Mouse (Mus musculus) c-Kit-positive CD71-positive TER-119-negative erythroid progenitor cells, embryonic 14.5 days (primary cell): ENCODE results near the gene Bmp2k.
"Not testable (repeated sequence)": the region's sequence is repeated elsewhere in the genome, so short reads cannot be mapped to it uniquely, and the experiment has no call there.

Experiments
- DNase-seq: peaks from one replicate; pipeline ENCODE4 v3.0.0-alpha.2; 2013; ENCODE audit warnings: low read depth

The Bmp2k gene

GRCm38 (mm10) chr5:97002336-97002735 is 4.8 kb downstream of the Bmp2k start:
- no peak for DNase-seq

- DNase-seq = no peak
Observed at GRCm38 (mm10) chr5:97002937-97003336, 5.4 kb downstream of the Bmp2k start.

- no peak for DNase-seq
Observed at GRCm38 (mm10) chr5:97004178-97005030, 6.9 kb downstream of the Bmp2k start.

DNA sequence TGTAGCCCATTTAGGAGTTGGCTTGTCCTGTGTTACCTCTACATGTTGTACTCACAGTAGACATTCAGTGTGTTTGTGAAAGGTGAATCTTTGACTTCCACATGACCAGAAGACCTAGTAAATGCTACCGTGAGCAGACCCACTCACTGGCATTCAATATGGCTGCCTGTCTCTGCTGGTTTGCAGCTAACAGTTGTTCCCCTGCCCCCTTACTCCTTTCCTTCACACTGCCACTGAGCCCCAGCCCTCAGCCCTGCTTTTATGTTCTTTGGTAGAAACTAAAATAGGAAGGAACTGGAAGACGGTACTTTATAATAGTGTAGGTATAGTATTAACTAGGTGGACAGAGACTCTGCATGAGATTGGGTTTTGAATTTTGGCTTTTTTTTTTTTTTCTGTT is 8.4 kb downstream of the Bmp2k start:
- DNase-seq = no peak

DNA sequence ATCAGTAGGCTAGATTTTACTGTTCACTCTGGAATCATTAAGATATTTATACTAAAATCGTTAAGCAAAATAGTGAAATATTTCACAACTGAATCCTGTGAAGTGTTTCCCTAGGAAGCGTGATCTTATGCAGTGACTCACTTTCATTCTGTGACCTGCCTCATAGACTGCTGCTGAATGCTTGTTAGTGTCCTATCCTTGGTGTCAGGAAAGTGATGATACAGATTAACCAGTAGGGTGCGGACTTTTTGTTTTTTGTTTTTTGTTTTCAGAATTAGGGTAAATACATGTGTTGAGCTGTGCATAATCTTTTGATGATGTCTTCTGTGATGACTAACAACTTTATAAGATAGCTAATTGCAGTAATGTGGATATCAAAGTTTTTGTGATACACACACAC is 9.4 kb downstream of the Bmp2k start:
- no peak for DNase-seq

- DNase-seq = peak; percentile 76
Observed at GRCm38 (mm10) chr5:97007496-97007895, 10.0 kb downstream of the Bmp2k start.

DNA sequence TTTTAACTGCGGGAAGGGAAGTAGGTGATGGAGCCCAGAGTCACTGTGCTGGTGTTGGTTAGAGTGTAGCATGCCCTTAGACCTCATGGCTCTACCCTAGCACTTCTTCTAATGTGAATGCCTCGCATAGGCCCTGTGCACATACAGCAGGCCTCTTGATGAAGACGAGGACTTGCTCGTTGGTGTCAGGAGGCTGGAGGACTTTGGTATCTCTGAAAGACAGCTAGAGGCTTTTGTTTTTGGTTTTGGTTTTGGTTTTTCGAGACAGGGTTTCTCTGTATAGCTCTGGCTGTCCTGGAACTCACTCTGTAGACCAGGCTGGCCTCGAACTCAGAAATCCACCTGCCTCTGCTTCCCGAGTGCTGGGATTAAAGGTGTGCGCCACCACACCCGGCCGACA is 11.7 kb downstream of the Bmp2k start:
- not testable (repeated sequence) for DNase-seq

GRCm38 (mm10) chr5:97009601-97010335 is 12.3 kb downstream of the Bmp2k start:
- DNase-seq = peak; percentile 85

DNA sequence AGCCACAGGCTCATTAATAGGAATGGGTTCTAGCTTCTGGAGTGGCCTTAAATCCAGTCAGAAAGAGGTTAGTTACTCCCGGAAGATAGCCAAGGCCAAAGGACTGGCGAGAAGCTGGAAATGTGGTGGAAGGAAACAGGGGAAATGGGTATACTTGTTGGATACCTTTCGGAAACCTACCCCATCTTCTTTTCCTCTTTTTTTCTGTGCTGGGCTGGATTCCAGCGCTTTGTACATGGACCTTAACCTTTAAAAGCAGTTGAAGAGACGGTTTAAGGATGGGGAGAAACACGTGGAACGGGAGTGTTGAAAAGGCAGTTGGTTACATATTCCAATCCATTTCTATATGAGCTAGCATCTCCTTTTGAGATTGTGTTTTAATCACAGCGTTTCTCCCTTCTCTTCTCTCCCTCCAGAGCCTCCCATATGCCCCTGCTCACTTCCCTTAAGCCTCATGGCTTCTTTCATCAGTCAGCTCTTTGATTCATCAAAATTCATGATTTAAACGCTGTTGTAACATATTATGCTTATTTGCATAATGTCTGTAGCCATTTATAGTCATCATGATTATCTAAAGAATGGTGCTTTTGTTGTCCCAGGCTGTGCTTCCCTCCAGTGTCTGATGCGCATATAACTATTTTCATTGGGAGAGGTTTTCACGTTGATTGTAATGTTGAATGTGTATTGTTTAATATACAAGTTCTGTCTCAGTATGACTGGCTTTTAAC is 18.5 kb downstream of the Bmp2k start:
- no peak for DNase-seq

GRCm38 (mm10) chr5:97016842-97017577 is 19.5 kb downstream of the Bmp2k start:
- DNase-seq = no peak

- DNase-seq = peak; percentile 73
Observed at GRCm38 (mm10) chr5:97022305-97023278, 25.1 kb downstream of the Bmp2k start.

DNA sequence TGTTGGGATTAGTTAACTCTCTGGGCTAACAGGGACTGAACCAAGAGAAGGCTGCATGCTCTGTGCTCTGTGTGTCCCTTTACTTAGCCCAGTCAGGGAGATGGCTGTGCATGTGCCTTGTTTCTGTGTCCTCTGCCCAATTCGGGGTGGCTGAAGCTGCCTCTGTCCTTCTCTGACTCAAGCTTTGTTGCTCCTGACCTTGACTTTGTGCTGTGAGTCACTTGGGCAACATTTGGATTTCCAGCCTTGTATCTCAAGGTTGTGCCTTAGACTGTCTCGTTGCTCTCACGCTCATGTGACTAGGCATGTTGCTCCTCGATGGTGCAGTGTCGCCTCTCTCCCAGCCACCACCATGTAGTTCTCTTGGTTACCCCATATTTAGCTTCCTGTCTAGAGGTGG is 27.3 kb downstream of the Bmp2k start:
- no peak for DNase-seq

- DNase-seq = no peak
Observed at GRCm38 (mm10) chr5:97025650-97026049, 28.2 kb downstream of the Bmp2k start.

DNA sequence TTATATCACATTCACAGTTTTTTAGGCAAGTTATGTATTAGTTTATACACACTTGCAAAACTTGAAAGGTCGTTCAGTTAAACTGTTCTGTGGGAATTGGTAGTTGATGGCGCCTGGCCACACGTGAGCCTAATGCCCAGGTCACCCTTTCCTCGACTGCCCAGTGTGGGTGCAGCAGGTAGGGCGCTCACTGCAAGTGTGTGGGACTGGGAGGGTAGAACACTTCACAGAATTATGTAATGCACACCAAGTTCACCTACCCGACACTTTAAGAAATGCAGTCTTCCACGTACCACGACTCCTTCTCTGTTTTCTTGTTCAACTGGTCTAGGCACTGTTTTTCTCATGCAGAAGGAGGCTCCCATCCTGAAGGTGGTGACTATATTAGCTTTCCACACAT is 30.5 kb downstream of the Bmp2k start:
- DNase-seq = no peak

- DNase-seq = not testable (repeated sequence)
Observed at GRCm38 (mm10) chr5:97028840-97029239, 31.4 kb downstream of the Bmp2k start.

GRCm38 (mm10) chr5:97031771-97032170 is 34.3 kb downstream of the Bmp2k start:
- no peak for DNase-seq

DNA sequence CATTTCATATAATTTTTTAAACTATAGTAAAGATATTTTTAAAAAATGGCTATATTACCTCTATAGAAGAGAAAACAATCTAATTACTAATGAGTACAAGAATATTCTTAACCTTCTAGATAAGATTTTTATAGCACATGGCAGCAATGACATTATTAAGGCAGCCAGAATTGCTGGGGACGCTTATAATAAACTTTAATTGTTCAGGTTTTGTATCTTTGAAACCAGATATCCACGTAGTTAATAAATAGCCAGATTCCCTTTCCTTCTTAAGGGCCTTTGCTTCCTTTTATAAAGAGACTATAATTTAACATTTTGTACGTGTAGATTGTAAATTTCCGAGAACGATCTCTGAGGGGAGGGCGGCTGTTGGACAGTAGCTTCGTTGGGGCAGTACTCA is 47.8 kb downstream of the Bmp2k start:
- no peak for DNase-seq

DNA sequence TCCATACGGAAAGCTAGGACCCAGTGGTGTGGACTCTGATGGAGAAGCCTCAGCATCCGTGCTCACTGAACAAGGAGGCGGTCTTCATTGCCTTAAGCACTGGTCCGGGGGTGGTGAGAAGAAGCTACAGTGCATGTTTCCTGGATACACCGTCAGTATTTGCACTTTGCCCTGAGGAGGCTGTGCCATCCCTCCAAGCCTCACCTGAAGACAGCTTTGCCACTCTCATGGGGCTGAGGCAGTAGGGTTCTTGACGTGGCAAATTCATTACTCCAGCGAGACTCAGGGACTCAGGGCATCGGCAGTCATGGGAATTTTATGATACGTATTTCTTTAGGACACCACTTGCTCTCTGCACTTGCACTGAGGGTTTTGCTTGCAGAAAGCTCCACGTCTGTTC is 49.2 kb downstream of the Bmp2k start:
- no peak for DNase-seq

DNA sequence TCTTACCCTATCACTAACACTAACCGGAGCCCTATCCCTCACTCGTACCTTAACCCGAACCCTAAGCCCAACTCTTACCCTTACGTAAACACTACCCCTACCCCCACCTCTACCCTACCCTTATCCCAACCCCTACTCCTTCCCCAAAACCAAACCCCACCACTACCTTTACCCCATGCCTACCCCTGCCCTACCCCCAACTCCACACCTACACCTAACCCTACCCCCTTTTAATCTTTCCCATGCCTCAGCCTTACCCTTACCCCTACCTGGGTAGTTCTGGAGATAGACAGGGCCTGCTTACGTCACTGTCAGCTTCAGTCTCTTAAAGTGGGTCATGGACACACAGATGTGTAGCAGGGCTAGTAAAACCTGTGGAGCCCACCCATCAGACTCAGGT is 51.4 kb downstream of the Bmp2k start:
- DNase-seq = no peak

GRCm38 (mm10) chr5:97054166-97054565 is 56.7 kb downstream of the Bmp2k start:
- DNase-seq = no peak

DNA sequence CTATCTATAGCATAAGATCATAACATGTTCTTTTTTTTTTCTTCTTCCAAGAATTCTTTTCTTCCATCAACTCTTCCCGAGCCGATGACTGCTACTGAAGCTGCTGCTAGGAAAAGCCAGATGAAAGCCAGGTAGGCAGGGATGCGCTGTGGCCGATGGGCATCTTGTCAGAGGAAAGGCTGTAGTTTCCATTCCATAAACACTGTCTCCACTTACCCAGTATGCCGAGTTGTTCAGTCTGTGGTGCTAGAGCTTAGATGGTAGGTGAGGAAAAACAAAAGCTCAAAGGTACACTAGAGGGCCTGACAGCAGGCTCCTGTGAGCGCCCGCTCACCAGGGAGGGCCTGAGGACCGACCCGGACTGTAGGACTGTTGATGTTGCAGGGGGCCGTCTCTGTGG is 57.3 kb downstream of the Bmp2k start:
- DNase-seq = no peak
